Mouse (Mus musculus) cerebellum, adult 9-10 months (tissue): ENCODE results near the gene Tmem11.
"Not testable (repeated sequence)": the region's sequence is repeated elsewhere in the genome, so short reads cannot be mapped to it uniquely, and the experiment has no call there.

Source experiments
- DNase-seq: peaks from one replicate; pipeline ENCODE4 v3.0.0; 2022

Gene Tmem11

GRCm38 (mm10) chr11:60878675-60879294 lies at the start of gene Tmem11:
Gene Tmem11, minus strand, starts transcription at chr11:60879272.
- peak; percentile 92 for DNase-seq

GRCm38 (mm10) chr11:60927264-60927663 lies 48.2 kb upstream of the Tmem11 start:
- peak; percentile 93 for DNase-seq

GRCm38 (mm10) chr11:60924981-60925380 lies 45.9 kb upstream of the Tmem11 start:
- no peak for DNase-seq

GRCm38 (mm10) chr11:60924498-60924897 lies 45.4 kb upstream of the Tmem11 start:
- no peak for DNase-seq

- no peak for DNase-seq
Measured at GRCm38 (mm10) chr11:60922964-60923363, 43.9 kb upstream of the Tmem11 start.

- no peak for DNase-seq
Measured at GRCm38 (mm10) chr11:60922195-60922594, 43.1 kb upstream of the Tmem11 start.

- DNase-seq = no peak
Measured at GRCm38 (mm10) chr11:60920021-60920420, 40.9 kb upstream of the Tmem11 start.

GRCm38 (mm10) chr11:60915201-60915600 lies 36.1 kb upstream of the Tmem11 start:
- DNase-seq = no peak

- peak; percentile 57 for DNase-seq
Measured at GRCm38 (mm10) chr11:60914491-60914890, 35.4 kb upstream of the Tmem11 start, which contains the start of gene Natd1. Gene Natd1, minus strand, starts transcription at chr11:60914750.

GRCm38 (mm10) chr11:60913301-60914196 lies 34.5 kb upstream of the Tmem11 start:
- DNase-seq = peak; percentile 92

- DNase-seq = peak; percentile 54
Measured at GRCm38 (mm10) chr11:60912525-60912973, 33.5 kb upstream of the Tmem11 start.

GRCm38 (mm10) chr11:60909626-60910025 lies 30.6 kb upstream of the Tmem11 start:
- DNase-seq = no peak

GRCm38 (mm10) chr11:60908073-60908472 lies 29.0 kb upstream of the Tmem11 start:
- DNase-seq = no peak

GRCm38 (mm10) chr11:60906449-60906848 lies 27.4 kb upstream of the Tmem11 start:
- peak; percentile 65 for DNase-seq

GRCm38 (mm10) chr11:60905407-60906120 lies 26.5 kb upstream of the Tmem11 start:
- DNase-seq = peak; percentile 75

GRCm38 (mm10) chr11:60903661-60904061 lies 24.6 kb upstream of the Tmem11 start:
- no peak for DNase-seq

- no peak for DNase-seq
Measured at GRCm38 (mm10) chr11:60902486-60902885, 23.4 kb upstream of the Tmem11 start.

GRCm38 (mm10) chr11:60902001-60902400 lies 22.9 kb upstream of the Tmem11 start:
- no peak for DNase-seq

- DNase-seq = no peak
Measured at GRCm38 (mm10) chr11:60895915-60896314, 16.8 kb upstream of the Tmem11 start.

- no peak for DNase-seq
Measured at GRCm38 (mm10) chr11:60890744-60891143, 11.7 kb upstream of the Tmem11 start.

GRCm38 (mm10) chr11:60890286-60890685 lies 11.2 kb upstream of the Tmem11 start:
- no peak for DNase-seq

- DNase-seq = no peak
Measured at GRCm38 (mm10) chr11:60889861-60890260, 10.8 kb upstream of the Tmem11 start.

GRCm38 (mm10) chr11:60886986-60887385 lies 7.9 kb upstream of the Tmem11 start:
- DNase-seq = not testable (repeated sequence)
